Mouse (Mus musculus) gastrocnemius, postnatal 36 days (tissue): ENCODE results near the gene Itpkc. TPM values are rescaled to one million over a fixed set of nuclear protein-coding genes. Genes with fewer than 3 reads are reported as not detected.

ENCODE experiments used
- DNase-seq, 2 experiments: peaks; one replicate each; pipeline ENCODE4 v3.0.0; 2022
- intact Hi-C: fragments of 180-260 bp; cut with DNase I; formaldehyde crosslinking; loops from one replicate; pipeline ENCODE4 v1.15.1; 2025
- microRNA-seq, 2 experiments: library from miRNA; unstranded; fragments of <30 nt; microRNA quantifications; one replicate each; pipeline ENCODE4 v1.2.0; 2021
- total RNA-seq, 2 experiments: library from RNA; stranded (reverse); gene quantifications; 2 replicates each; pipeline ENCODE4 v1.2.3; 2021

Itpkc gene
- total RNA-seq, 2 experiments from 2014 or later = 3.3 to 3.6 TPM

DNA sequence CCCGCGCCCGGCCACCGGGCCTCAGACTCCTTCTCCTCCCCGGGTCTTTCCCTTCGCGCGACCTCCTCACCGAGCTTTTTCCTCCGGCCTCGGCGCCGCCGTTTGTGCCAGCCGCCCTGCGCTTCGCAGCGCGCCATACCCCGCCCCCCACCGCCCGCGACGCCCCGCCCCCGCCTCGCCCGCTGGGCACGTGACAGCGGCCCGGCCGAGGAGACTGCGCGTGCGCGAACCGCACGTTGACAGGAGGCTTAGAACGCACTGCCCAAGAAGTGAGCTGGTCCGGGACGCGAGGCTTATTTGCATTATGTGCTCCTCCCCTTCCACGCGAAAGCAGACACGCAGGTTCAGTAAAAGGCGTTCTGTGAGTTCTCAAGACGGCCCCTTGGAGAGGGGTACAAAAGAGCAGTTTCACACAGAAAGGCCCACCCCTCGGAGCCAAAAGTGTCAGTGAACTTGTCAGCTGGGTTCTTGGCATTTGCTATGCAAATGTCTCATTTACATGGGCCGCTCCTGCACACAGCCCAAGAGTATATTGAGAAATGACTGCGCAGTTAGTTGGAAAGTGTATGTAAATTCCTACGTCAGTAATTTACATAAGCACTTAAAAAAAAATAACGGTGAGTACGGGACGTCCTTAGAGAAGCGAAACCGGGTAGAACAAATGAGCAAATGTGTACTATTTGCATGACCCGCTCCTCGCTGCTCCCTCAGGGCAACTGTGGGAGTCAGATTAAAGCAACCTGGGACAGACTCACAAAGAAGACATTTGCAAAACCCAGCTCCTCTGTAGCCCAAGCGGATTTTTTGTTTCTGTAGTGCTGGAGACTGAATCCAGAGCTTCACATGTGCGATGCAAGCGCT lies 61.6 kb downstream of the Itpkc start, which contains the start of gene Egln2:
TSS of gene Egln2 (minus strand) at position 189 of the 861 bp plus-strand sequence.
- peak; percentile 93 to 94 for DNase-seq
- intact Hi-C loops = no loop called here

DNA sequence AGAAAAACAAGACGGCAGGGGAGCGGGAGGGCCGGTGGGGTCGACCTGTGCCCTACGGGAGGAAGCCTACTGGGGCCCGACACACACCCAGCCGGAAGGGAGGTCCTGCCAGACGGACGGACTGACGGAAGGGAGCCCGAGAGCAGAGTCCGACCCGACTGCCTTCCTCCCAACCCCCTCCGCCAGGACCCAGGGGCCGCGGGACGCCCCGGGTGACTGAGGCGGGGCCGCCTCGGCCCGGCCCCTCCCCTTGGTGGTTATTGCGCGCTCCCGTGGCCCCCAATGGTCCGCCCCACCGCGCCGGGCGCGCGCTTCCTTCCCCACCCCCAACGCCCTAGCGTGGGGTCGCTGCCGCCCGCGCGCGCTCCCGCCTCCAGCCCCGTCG lies 62.2 kb downstream of the Itpkc start:
- intact Hi-C loops = no loop called here

DNA sequence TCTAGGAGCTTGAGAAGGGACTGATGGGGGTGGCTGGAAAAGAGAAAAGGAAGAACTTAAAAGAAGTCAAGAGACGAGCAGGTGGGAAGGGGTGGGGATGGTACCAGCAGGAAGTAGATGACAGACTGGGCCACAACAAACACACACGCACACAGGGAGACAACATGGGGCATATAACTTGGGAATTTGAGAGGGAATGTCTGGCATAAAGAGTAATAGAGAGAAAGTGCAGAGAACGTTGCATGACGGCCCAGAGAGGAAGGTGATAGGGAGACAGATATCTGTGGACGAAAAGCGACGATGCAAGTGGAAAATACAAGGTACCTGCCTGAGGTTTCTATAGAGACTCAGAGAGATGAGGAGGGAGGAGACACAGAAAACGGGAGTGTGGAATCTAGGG lies 62.8 kb downstream of the Itpkc start:
- intact Hi-C loops = no loop called here

More for the DNA sequence above, 62.2 kb downstream of the Itpkc start:
- DNase-seq = peak; percentile 86 to 89

DNA sequence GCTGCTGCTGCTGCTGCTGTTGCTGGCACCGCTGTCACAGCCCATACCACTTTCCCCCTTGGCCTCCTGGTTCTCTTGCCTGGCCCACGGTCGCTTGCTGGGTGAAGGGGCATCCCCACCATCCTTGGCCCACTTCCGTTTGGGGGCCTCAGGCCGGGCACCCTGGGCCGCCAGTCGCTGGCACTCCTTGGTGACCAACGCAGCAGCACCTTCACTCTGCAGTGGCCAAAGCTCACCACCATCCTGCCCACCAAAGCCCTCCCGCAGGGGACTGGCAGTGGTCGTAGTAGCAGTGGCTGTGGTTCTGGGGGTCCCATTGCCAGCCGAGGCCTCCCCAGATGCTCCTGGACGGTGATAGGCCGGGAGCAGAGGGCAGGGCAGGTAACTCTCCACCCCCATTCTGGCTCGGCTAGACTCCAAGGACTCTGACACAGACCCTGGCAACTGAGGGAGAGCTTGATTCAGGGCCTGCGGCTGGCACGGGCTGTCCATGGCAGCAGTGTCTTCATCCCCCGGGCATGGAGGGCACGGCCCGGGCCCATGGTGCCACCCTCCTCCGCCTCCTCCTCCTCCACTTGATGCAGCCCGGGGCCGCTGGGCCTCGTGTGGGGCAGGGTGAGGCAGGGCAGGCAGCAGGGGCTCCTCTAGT lies 63.3 kb downstream of the Itpkc start:
- intact Hi-C loops = no loop called here
- DNase-seq = peak; percentile 50 to 52

More for the DNA sequence above, 62.8 kb downstream of the Itpkc start:
- DNase-seq = no peak

DNA sequence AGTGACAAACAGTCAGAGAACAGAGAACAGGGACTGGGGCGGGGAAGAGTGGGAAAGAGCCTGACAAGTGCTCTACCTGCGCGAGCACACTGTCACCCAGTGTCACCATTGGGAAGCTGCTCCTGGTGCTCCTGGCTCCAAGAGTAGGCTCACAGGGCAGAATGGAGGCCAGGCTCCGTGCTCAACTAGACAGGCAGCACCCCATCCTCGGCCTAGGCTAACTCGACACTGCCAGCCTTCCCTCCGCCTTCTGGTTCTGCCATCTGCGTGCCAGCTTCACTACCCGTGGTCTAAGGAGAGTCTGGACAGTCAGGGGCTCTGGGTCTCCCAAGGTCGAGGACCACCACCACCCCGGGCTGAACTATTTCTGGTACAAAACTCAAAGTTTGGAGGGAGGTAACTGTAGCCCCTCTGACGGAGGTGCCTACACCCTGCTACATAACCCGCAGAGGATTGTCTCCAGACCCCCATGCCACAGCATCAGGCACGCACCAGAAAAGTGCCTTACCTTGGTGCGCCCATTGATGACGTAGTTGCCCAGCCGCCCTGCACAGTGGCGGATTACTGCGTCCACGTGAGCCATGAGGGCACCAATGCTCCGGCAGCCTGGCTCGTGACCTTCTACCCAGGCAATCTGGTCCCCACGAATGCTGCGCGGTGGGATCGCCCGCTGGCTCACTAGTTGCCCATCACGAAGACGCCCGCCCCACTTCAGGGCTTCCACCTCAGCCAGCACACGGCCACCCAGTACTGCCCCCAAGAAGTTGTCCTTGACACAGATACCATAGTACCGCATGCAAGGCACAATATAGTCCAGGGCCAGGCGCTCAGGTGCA lies 64.1 kb downstream of the Itpkc start:
- intact Hi-C loops = loop anchor here (5.0 kb wide), 1 partner anchor 63 kb away; the partner anchor contains the start of gene Itpkc
- DNase-seq = no peak

DNA sequence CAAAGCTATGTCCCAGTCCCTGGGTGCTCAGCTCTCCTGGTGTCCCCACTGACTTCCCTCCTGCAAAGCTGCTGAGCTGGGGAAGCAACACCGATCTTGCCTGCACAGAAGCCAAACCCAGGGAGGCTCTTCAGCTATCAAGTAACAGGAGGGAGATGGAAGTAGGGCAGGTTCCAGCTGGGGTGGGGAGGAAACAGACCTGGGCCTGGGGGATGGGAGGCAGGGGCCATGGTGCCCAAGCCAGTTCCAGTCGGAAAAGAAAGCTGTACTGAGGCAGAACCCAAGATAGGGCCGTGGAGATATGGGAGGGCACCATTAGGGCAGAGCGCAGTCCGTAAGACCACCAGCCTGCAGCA lies 65.0 kb downstream of the Itpkc start:
- peak in 1 of 2 experiments; percentile 37 for DNase-seq
- intact Hi-C loops = loop anchor here (5.0 kb wide), 1 partner anchor 64 kb away; the partner anchor contains the start of gene Itpkc

DNA sequence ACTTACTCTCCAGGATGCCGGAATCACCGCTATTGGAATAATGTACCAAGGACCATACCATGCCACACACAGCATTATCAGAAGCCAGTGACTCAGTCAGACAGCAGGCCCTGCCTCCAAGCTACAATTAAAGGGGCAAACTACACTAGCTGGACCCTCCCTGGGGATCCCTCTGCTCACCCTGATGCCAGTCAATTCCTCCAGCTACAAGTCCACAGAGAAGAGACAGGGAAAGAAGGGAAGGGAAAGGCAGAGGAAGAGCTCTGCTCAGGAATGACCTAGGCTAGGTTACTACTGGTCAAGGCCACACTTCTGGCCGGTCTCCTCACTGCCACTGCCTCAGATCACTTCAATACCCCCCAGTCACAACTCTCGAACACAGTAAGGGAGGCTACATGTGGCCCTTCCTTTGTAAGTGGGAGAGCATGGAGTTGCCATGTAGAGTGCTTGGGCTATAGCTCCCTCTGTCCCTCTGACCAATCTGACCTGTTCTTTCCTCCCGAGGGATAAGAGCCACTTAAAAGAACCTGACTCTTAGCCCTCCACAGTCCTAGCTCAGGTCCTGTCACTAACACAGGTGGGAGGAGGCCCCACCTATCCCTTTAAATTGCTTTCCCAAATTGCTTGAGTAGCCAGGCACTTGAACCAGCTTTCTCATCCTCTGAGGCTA lies 65.5 kb downstream of the Itpkc start:
- no peak for DNase-seq
- intact Hi-C loops = loop anchor here (5.0 kb wide), 1 partner anchor 64 kb away; the partner anchor contains the start of gene Itpkc

DNA sequence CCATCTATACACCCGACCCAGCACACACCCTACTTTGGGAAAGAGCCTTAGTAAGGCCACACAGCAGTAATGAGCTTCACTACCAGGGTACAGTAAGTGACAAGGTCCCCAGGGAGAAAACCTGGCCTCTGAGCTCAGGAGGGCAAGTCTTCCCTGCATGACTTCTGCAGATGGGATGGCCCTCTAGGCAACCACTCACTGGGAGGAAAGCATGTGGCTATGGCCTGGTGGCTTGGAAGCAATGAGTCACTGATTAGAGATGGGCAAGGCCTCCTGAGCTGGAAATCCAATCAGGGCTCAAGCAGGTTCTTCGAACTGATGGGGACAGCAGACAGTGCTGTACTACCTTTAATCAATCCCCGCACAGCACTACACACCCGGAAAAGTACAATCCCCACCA lies 66.7 kb downstream of the Itpkc start:
- intact Hi-C loops = loop anchor here (5.0 kb wide), 1 partner anchor 66 kb away; the partner anchor contains the start of gene Itpkc
- DNase-seq = no peak

DNA sequence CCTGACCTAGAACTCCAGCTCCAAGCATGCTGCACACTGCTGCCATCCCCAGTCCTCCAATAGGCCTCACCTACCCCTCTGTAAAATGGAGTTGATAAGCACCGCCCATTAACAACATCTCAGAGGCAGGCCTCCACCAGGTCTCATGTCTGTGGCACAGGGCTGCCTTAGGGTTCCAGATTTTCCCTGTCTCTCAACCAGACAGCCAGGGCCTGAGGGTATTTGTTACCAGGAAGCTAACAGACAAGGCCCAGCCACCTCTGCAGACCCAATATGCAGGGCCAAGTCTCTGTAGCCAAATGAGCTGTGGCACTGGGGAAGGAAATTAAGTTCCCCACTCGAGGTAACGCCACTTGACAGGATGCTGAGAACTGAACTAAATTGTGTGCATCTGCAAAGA lies 67.5 kb downstream of the Itpkc start:
- no peak for DNase-seq
- intact Hi-C loops = loop anchor here (5.0 kb wide), 1 partner anchor 66 kb away; the partner anchor contains the start of gene Itpkc

DNA sequence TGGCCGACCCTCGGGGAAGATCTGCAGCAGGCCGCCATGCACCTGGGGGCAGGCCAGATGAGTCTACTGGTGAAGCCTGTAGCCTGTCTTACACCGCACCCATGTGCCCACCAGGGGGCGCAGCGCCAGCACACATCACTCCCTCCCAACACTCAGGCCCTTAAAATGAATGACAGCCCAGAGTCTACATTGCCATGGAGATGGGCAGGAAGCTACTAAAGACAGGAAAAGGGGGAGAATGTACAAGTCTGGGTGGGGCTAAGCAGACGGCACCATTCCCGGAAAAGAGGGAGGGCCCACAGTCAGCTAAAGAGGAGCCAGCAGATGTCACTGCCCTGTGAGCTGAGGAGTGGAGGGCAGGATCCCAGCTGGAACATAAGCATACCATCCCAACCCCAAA lies 68.6 kb downstream of the Itpkc start:
- intact Hi-C loops = loop anchor here (5.0 kb wide), 2 partner anchors 67 to 1943 kb away; partner anchors contain the start of gene Itpkc
- DNase-seq = peak; percentile 82 to 85

DNA sequence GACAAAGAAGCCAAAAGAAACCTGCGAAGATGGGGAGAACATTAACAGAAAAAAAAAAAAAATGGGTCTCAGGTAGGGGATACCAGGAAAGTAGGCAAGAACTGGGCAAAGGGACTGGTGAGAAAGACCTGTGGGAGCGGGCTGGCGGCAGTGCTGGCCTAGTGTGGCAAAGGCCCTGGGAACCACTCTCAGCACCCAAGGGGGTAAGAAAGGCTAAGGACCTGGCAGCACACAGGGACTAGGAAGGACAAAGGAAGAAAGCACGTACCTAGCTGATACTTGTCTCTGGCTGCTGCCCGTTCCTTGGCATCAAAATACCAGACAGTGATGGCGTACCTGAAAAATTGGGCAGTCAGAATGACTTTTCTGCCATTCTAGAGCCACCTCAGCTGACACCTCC lies 69.2 kb downstream of the Itpkc start:
- DNase-seq = no peak
- intact Hi-C loops = loop anchor here (5.0 kb wide), 1 partner anchor 1942 kb away; no protein-coding TSS in a partner anchor

DNA sequence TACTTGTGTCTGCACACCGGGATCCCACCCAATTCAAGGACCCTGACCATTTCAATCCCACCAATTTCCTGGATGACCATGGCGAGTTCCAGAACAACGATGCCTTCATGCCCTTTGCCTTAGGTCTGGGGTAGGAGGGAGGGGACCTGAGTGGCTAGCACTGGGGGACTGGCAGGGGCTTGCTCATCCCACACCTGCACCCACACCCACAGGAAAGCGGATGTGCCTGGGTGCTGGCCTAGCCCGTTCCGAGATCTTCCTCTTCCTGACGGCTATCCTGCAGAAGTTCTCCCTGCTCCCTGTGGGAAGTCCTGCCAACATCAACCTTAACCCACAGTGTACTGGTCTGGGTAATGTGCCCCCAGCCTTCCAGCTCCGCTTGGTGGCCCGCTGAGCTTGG lies 70.3 kb downstream of the Itpkc start:
- DNase-seq = no peak
- intact Hi-C loops = loop anchor here (5.0 kb wide), 1 partner anchor 1941 kb away; no protein-coding TSS in a partner anchor

Small RNA genes lying within 50 kb of the gene (microRNA-seq; reads per million reads assigned to microRNA genes)
- 0 reads per million in 2 experiments for gene Mir1191
- 0 reads per million in 2 experiments for gene Mir3101

Other genes with a start within 250 kb of the Itpkc start
- not detected for gene Cyp2a12, start 199.6 kb downstream of the Itpkc start, total RNA-seq
- gene Cyp2f2, start 108.8 kb downstream of the Itpkc start, total RNA-seq = under 1 TPM; 0.67 to 0.89 TPM
- gene Cyp2t4, start 74.9 kb downstream of the Itpkc start, total RNA-seq = not detected
- 100 to 1,000 TPM in 1 of 2 experiments, 10 to 100 TPM in 1; 99.1 to 112 TPM for gene Egln2, start 61.9 kb downstream of the Itpkc start, total RNA-seq
- 1 to 10 TPM; 8.5 to 9.3 TPM for gene Rab4b, start 49.8 kb downstream of the Itpkc start, total RNA-seq
- gene Gm21983, start 47.6 kb downstream of the Itpkc start, total RNA-seq = not detected
- gene Mia, start 47.5 kb downstream of the Itpkc start, total RNA-seq = under 1 TPM; 0.57 to 0.69 TPM
- 10 to 100 TPM; 11.6 to 18.1 TPM for gene BC024978, start 32.9 kb downstream of the Itpkc start, total RNA-seq
- 10 to 100 TPM; 29.9 to 32.9 TPM for gene Snrpa, start 32.4 kb downstream of the Itpkc start, total RNA-seq
- gene Coq8b, start 4.4 kb upstream of the Itpkc start, total RNA-seq = 1 to 10 TPM; 2.5 to 3.1 TPM
- gene Numbl, start 29.8 kb upstream of the Itpkc start, total RNA-seq = 1 to 10 TPM; 4.4 TPM
- gene Ltbp4, start 109.0 kb upstream of the Itpkc start, total RNA-seq = 10 to 100 TPM; 62.1 to 65.3 TPM
- gene Shkbp1, start 127.4 kb upstream of the Itpkc start, total RNA-seq = 1 to 10 TPM; 1.7 to 2.1 TPM
- gene Gm20479, start 128.8 kb upstream of the Itpkc start, total RNA-seq = not detected
- gene Sptbn4, start 219.0 kb upstream of the Itpkc start, total RNA-seq = under 1 TPM in 1 of 2 experiments, not detected in 1; 0.03 TPM
- 10 to 100 TPM; 10.9 to 12.7 TPM for gene Blvrb, start 219.3 kb upstream of the Itpkc start, total RNA-seq
- 1 to 10 TPM; 4.5 to 5.3 TPM for gene Sertad3, start 245.1 kb upstream of the Itpkc start, total RNA-seq